Mouse (Mus musculus) splenic B cell, adult 2 months (primary cell): Measurements from ENCODE around the gene Hoxa10.

Experiments used
- DNase-seq: peaks from one replicate; pipeline ENCODE4 v3.0.0-alpha.2; 2011; ENCODE audit warnings: low read depth, low spot score
- H3K27me3 ChIP-seq: 2 replicates; pipeline ENCODE4 v1.6.1; 2012; ENCODE audit warnings: mild to moderate bottlenecking, low read length, moderate library complexity, mixed read lengths; ENCODE audit not compliant: control insufficient read depth, poor library complexity, insufficient read depth, severe bottlenecking
- H3K36me3 ChIP-seq: 2 replicates; pipeline ENCODE4 v1.6.1; 2012; ENCODE audit warnings: mild to moderate bottlenecking, low read length, moderate library complexity, mixed read lengths; ENCODE audit not compliant: control insufficient read depth, poor library complexity, insufficient read depth, severe bottlenecking

Gene Hoxa10

DNA sequence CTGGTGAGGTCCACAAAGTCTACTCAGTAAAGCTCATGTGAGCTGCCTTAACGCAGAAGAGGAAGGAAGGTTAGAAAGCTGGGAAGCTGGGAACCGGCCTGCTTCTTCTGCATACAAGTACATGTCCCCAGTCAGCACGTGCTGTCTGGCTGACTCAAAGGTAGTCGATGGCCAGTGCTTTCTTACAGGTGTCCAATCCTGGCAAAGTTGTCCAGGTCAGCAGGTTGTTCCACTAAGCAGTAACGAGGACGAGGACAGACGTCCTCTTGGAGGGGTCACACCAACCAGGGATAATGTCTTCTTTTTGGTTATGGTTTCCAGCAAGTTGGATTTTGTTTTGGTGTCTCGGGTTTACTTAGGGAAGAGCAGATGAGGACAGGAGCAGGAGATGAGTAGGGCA, 50.7 kb downstream of the Hoxa10 start:
- Histone ChIP-seq H3K27me3 (no peaks in the 10 kb centered on the region), H3K36me3 (no peaks in the 10 kb centered on the region)
- no peak for DNase-seq

DNA sequence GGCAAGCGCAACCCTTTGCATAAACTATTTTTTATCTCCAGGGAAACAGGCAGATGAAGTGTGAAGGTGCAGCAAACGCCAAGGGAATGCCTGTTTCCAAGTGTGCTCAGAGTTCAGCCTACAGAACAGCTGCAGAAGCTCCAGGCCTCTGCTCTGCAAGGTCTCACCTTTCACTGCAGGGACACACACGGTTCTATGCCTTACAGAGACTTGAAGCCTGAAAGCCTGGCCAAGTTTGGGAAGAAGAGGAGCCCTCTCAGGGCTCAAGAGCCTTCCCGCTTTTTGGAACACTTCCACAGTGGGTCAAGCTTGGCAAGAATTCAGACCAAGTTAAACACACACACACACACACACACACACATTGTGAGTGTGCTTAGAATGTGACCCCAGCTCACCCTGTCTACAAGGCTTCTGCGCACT, 51.5 kb downstream of the Hoxa10 start:
- no peaks in the 10 kb centered on the region for H3K36me3 ChIP-seq
- no peak for DNase-seq
- no peaks in the 10 kb centered on the region for H3K27me3 ChIP-seq

DNA sequence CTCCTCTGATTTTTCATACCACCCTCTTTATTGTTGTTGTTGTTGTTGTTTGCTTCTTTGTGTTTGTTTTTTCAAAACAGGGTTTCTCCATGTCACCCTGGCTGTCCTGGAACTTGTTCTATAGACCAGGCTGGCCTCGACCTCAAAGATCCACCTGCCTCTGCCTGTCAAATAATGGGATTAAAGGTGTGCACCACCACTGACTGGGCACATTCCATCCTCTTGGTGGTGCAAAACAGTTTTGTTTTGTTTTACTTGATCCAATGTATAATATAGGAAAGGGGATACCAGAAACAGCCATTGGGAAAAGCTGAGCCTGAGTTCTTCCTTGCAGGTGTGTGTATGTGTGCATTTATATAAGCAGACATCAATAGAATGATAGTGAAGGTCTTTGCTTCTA, 54.2 kb downstream of the Hoxa10 start:
- H3K27me3 ChIP-seq: no peaks in the 10 kb centered on the region

DNA sequence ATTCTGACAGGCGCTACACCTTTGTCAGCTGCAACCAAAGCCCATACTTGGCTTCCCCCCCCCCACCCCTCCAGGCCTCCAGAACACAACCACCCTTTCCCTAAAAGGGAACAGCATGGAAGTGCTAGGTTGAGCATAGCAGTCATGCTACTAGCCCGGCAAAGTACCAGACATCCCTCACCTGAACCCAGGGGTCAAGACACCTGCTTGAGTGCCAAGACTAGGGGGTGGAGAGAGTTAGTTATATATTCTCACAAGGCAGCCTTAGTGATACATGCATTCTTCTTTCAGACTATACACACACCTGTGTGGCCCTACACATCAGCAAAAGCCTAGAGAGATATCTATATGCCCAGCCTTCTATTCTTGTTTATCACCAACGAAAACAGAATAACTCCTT, 54.8 kb downstream of the Hoxa10 start:
- no peaks in the 10 kb centered on the region for H3K27me3 ChIP-seq
- no peaks in the 10 kb centered on the region for H3K36me3 ChIP-seq
- DNase-seq: no peak

More for the DNA sequence above, 54.2 kb downstream of the Hoxa10 start:
- no peaks in the 10 kb centered on the region for H3K36me3 ChIP-seq
- DNase-seq: no peak

DNA sequence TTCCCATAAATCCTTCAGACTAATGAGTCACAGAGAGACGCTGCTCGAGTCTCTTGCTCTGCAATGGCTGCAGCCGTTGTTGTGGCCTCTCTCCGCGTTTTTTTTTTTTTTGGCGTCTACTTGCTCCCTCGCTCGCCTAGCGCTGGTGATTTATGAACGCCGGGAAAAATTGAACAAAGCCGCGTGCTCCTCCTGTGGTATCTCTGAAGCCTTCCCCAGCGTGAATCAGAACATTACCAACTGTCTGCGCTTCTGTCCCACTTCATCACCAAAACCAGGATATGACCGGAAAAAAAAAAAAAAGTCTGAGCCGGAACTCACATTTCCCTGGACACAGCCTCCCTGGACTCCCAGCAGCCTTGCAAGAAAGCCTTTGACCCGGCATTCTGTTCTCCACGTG, 55.4 kb downstream of the Hoxa10 start:
- H3K36me3 ChIP-seq: no peaks in the 10 kb centered on the region
- H3K27me3 ChIP-seq: no peaks in the 10 kb centered on the region
- DNase-seq: no peak

DNA sequence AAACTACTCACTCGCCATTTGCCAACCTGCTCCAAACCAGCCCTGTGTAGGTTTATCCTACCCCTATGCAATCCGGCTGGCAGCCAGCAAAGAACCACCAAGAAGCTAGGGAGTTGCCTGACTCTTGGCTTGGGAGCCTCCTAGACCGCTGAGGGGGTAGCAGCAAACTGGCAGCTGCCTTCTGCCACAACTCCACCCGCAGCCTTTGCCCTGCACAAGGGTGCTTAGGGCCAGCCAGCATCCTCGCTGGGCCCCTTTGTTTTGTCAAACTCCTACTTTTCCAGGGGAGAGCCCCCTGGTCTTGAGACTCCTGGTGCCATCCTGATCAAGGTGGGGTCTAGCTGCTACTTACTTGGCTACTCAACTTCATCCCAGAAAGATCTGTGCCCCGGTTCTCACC, 56.0 kb downstream of the Hoxa10 start:
- Histone ChIP-seq H3K36me3 (no peaks in the 10 kb centered on the region), H3K27me3 (no peaks in the 10 kb centered on the region)
- no peak for DNase-seq

DNA sequence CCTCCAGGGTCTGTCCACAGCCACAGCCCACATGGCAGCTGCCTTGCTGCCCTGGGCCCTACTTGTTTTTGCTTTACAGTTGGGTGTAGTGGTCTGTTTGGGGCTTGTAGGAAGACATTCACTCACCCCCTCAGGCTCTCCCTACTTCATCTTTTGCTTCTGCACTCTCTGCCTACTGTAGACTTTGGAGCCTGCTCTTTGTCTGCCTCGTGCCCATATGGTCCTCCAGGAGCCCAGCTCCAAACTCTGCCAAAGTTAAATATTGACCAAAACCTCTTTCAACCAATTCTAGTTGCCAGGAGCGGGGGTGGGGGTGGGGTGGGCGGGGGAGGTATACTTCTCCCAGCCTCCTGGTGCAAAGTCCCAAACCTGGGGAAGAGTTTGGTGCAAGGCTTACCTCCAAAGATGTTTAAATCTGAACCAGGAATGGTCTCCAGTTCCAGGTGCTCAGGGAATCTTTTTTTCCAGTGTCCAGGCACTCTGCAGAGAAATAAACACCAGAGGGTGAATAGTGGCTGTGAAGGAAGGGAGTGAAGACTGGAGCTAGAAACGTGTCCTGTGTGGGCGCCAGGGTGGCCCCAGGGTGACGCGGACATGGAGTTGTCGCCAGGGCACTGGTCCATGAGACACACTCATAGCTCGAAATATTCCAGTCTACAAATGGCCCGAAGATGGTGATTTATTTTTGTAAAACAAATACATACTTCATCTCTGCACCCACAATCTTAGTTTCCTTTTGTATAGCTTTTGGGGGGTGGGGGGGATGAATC, 57.2 kb downstream of the Hoxa10 start:
- DNase-seq: no peak
- no peaks in the 10 kb centered on the region for H3K36me3 ChIP-seq
- no peaks in the 10 kb centered on the region for H3K27me3 ChIP-seq

DNA sequence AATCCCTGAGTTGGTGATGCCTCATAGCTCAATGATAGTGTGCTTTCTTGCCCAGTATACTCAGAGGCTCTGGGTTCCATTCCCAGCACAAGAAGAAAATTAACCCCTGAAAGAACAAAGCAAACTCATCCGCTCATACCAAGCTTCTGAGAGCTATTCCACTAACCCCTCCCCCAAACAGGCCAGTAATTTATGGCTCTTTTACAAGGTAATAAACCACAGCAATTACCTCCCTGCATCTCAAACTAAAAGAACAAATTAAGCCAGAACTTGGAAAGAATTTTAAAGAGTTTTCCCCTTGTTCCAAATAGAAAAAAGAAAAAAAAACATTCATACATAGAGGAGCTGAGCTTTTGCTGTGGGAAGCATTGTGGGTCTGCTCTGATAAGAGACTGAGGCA, 57.9 kb downstream of the Hoxa10 start:
- no peaks in the 10 kb centered on the region for H3K27me3 ChIP-seq
- no peaks in the 10 kb centered on the region for H3K36me3 ChIP-seq
- DNase-seq: no peak

DNA sequence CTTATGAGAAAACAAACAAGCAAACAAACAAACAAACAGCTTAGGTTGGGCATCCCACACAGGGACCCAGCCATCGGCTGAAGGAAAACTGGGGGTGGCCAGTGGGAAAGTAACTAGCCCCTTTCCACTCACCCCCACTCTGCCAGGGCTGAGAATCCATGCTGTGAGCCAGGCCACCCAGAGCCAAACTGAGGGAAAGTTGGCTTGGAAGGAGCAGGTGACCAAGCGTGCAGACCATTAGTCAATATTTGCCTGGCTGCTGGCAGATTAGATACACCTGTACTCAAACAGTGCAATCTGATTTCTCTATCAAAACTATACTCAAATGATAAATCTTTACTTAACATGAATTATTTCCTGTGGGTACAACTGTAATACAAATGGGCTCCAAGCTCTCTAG, 58.6 kb downstream of the Hoxa10 start:
- Histone ChIP-seq H3K27me3 (no peaks in the 10 kb centered on the region), H3K36me3 (no peaks in the 10 kb centered on the region)
- no peak for DNase-seq
